Mouse (Mus musculus): ENCODE data around the gene Tmem263. TPM values are rescaled to one million over a fixed set of nuclear protein-coding genes. Genes with fewer than 3 reads are reported as not detected.
A peak's percentile ranks its signal among the peaks of the same experiment; 100 is the strongest.

Tmem263 gene
- 10 to 100 TPM; 17.5 to 23.4 (median 20.6) TPM for total RNA-seq (2022)

DNA sequence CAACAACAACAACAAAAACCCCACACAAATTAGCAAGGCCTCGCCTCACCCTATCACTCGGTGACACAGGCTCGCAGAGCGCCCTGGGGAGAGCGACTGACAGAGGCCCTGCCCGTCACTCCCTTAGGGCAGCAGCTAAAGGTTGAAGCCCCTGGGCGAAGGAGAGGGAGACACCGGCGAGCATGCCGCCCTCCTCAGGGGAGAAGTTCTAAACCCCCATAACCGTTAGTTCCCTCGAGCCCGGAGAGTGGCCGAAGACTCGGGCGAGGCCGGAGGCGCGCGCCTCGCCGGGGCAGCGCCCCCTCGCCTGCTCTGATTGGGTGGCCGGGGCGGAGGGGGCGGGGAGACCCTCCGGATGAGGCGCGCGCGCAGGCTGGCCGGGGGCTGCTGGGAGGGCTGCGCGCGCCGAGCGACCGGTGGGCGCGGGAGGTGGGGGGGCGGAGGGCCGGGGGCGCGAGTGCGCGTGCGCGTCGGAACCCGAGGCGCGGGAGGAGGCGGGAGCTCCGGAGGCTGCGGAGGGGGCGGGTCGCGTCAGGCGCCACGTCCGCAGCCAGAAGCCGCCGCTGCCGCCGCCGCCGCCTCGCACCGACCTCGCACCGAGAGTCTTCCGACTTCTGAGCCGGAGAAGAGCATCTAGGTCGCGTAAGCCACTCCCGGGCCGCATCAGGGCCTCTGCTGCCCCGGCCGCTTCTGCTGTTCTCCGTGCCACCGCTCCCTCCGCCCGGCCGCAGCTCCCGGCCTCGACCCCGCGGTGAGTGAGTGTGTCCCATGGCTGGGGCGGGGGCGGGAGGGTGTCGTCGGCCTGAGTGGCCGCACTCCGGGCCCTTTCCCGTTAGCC is at the start of gene Tmem263, which contains the start of gene Fhl4:
Tmem263 (plus strand) TSS at position 381 of the 838 bp plus-strand sequence.
Fhl4 (minus strand) TSS at position 249 of the 838 bp plus-strand sequence.
- peak; percentile 50 for DNase-seq

DNA sequence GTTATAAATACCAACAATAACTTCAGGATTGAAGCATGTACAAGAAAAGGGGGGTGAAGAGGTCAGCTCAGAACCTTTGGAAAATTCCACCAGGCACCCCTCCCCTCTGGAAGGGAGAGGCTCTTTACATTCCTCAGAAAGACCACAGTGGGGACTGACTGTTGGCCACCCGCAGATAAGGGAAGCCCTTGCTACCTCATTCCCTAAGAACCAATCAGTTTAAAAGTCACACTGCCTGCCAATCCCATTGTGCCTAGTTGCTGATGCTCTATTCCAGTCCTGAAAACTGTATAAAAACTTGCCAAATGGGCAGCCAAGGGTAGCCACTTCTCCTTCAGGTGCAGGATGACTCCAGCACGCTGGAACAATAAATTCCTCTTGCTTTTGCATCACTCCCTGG is 47.6 kb upstream of the Tmem263 start:
- no peak for DNase-seq

DNA sequence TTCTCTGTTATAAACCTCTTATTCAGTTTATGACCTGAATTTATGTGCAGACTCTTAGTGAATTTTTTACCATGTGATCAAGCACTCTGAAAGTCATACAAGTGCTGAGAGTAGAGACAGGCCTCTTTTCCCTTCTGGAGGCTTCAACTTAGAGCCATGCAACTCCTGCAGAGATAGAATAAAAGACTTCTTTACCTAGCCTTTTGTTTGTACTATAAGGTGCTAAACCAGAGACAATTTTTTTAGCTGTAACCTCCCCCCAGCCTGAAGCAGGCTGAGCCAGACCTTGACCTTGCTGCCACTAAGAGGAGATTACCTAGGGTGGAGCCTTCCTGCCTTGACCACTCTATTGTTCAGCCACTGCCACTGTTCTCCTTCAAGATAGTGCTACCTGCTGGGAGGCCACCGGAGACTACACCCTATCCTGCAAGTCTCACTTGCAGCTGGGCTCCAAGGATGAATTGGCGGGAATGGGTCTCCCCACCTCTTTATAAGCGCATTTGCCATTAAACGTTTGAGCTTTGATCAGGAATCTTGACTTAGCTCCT is 30.7 kb upstream of the Tmem263 start:
- DNase-seq: no peak

DNA sequence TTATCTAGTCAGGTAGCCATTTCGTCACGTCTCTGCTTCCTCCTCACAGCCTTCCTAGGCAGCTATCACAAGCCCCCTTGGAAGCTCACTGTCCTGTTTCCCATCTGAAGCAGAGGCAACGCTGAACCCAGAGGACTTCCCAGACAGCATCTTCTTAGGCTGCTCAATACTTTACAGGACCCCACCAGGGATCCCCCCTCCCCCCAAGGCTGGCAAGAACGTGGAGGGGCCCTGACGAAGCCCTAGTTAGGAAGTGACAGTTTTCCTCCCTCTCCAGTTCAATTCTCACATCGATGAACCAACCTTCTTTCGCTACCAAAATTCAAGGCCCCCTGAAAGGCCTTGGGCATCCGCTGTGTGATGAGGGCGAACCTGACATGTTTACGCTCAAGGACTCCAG is 586 bp upstream of the Tmem263 start:
- DNase-seq: peak; percentile 4

DNA sequence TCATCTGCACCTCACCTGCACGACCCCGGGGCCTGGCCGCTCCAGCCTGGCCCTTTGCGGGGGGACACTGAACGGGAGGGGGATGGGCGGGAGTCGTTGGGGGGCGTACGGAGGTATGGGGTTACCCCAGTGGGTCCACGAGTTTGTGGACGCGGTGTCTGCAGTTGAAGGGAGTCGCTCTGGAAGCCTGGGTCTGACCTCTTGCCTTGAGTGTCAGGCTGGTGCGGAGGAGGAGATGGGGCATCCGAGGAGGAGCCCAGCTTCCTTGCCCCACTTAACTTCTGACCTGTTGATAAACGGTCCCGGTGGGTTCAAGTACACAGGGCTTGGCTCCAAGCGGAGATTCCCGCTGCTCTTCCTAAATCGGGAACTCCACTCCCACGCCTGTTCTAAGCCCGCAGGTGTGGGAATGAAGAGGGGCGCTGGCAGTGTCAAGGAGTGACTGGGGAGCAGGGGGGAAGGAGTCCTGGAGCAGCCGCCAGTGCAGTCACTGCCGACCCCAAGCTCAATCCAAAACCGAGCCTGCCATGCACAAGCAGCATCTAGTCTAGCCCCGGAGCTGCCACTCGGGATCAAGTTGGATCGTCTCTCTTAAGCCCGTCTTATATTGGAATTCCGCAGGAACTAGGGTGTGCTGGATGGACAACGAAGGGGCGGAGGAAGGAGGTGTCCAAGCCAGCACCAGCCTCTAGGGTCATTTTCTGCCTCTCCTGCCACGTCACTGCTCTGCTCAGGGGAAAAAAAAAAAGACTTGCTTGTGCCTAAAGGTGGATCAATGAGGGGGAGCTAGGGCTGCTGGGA is 858 bp downstream of the Tmem263 start:
- peak; percentile 10 for DNase-seq

DNA sequence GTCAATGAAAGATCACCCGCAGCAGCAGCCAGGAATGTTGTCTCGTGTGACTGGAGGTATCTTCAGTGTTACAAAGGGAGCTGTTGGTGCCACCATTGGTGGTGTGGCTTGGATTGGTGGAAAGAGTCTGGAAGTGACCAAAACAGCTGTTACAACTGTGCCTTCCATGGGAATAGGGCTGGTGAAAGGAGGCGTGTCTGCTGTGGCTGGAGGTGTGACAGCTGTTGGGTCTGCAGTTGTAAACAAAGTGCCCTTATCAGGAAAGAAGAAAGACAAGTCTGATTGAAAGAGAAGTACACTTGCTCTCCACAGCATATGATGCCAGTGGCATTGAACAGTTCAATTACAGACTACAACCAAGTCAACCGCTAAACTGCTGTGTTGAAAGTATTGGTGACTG is 12.0 kb downstream of the Tmem263 start:
- no peak for DNase-seq

- DNase-seq: no peak
Measured at GRCm38 (mm10) chr10:85125184-85125583, 22.8 kb downstream of the Tmem263 start.

- DNase-seq: peak; percentile 94
Measured at GRCm38 (mm10) chr10:85127395-85128287, 25.2 kb downstream of the Tmem263 start, which contains the start of gene Mterf2. Mterf2 (minus strand) TSS chr10:85128027.

DNA sequence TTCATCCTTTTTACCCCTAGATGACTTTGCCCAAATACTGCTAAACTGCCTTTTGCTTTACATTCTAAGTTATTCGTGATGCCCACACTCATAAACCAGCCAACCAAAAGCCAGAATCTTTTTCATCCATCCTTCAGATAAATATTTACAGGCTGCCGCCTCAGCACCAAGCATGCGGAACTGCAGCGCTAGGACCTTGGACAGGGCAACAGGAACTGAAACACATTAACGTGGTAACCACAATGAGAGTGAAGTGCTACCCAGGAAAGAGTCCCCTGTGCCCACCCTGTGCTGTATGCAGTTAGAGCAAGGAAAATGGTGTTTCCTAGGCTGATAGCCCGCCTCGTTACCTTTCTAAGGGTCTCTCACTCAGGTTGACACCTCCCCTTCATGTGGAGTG is 26.0 kb downstream of the Tmem263 start:
- no peak for DNase-seq

- no peak for DNase-seq
Measured at GRCm38 (mm10) chr10:85136573-85136972, 34.1 kb downstream of the Tmem263 start.

DNA sequence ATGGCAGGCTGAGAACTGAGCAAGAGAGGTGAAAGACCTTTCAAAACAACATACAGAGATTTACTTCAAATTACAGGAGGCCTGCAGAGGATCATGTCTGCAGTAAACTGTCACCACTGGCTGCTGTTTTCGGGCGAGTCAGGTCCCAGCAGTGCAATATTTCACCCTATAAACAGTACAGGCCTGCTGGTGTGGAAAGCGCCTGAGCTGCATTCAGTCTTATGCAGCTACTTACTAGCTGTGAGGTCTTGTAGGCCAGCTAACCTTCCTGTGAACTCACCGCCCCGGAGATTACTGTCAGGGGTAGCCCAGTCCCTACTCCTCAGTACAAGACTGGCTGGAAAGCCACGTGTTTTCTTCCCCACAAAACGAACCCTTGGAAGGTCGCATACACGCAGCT is 39.0 kb downstream of the Tmem263 start:
- DNase-seq: no peak

GRCm38 (mm10) chr10:85146282-85146681 is 43.9 kb downstream of the Tmem263 start:
- DNase-seq: no peak

- DNase-seq: no peak
Measured at GRCm38 (mm10) chr10:85149226-85149625, 46.8 kb downstream of the Tmem263 start.

GRCm38 (mm10) chr10:85154195-85154594 is 51.8 kb downstream of the Tmem263 start:
- DNase-seq: peak; percentile 23

DNA sequence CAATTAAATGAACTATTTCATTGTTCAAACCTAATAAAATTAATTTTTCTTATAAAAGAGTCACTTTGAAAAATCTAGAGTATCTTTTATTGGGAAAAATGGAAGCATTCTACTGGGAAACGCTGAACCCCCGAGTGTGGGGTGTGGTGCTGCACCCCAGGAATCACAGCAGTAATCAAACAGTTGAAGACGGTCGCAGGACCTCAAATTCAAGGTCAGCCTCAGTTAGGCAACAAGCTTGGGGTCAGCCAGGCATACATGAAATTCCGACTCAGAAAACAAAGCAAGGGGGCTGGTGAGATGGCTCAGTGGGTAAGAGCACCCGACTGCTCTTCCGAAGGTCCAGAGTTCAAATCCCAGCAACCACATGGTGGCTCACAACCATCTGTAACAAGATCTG is 55.0 kb downstream of the Tmem263 start:
- DNase-seq: no peak

DNA sequence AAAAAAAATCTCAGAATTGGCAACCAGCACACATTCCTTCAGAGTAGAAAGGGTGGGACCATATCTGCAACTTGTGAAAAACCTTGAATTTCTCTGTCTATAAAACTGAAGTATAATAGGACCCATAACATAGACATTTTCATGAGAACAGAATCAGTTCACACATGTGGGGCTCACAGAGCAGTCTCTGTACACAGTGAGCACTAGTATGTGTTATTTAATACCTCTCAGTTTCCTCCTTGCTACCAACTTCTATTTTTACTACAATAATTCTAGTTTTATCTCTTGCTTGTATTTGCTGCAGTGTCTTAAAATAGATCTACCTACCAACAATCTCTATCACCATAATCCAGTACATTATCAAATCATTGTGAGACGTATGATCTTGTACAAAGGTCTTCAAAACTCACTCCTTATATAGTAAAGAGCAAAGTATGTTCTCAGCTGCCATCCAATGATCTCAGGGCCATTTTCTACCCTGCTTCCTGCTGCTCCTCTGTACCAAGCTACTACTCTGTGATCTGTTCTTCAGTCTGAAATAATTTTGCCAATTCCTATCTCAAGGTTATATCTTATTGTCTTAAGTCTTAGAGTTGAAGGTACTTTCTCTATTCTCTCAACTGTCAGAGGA is 57.7 kb downstream of the Tmem263 start:
- DNase-seq: no peak

DNA sequence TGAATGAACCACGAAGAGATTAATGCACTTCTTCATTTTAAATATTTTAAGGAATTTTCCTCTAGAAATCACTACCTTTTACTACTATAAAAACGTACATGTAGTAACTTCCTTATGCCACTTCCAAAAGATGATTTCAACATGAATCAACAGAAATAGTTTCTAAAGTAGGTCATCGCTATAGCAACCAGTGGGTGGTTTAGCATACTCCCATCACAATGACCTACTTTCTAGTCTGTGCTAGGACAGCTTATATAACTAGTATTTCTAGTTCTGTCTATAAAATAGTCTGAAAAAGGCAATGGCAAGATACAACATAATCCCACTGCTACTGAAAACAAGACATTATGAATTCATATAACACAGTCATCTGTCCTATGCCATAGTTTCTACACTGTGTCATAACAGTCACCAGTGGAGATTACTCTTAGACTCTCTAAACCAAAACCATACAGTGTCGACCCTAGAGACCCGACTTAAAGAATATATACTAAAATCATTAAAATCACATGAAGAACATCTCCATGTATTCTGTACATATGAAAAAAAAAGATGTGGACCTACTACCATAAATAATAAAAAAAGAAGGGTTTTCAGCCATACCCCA is 59.4 kb downstream of the Tmem263 start:
- DNase-seq: no peak

- no peak for DNase-seq
Measured at GRCm38 (mm10) chr10:85164791-85165190, 62.4 kb downstream of the Tmem263 start.

DNA sequence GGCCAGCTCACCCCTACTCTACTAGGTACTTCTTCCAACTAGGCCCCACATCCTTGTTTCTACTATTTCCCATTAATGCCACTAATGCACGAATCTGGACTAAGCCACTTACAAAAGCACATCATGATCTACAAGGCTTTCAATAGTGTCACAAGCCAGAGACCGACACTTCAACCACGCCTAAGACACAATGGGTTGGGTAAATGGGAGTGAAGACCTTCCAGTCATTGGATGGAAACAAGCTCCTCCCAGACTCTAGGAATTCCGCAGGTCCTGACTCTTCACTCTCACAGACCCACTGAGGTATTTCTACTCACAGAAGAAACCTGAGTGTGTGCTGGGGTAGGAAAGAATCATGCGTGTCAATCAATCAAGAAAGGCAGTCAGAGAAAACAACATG is 62.9 kb downstream of the Tmem263 start:
- no peak for DNase-seq

All from adrenal gland, adult 8-10 months (tissue).